Mouse (Mus musculus): ENCODE data around the gene Atp8a1.

DNA sequence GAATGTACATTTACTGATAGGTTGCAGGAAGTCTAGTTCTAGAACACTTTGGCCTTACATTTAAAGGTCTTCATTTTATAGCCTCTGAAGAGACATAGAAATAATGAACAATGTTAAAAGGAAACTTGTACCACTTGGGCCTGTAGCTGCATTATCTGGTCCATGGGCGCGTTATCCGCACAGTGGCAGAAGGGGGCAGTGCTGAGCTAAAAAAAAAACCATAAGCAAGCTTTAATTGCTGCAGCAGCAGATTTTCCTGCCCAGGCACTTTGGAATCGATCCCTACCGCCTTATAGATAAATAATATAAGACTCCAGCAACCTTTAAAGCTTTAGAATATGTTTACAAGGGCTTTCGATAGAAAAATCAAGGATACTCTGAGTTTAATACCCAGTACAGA, 91.1 kb downstream of the Atp8a1 start:
- TF ChIP-seq GATA1 (IDR thresholded peaks at IDR 0.05; ENCODE audit: low read length): no peak
- no peak for TF ChIP-seq TAL1 (IDR thresholded peaks at IDR 0.05; ENCODE audit: low read length)

Measured in erythroblast, embryonic 14.5 days (primary cell).